Mouse (Mus musculus) hindbrain, embryonic 13.5 days (tissue): Measurements from ENCODE around the gene Tmem182. TPM values are rescaled to one million over a fixed set of nuclear protein-coding genes. Genes with fewer than 3 reads are reported as not detected.
A peak's percentile ranks its signal among the peaks of the same experiment; 100 is the strongest.

Experiments used
- ATAC-seq: fragments of 200-750 bp; cut with Nextera tagmentation; 2 replicates; pipeline ENCODE4 v1.8.0; 2017; ENCODE audit warnings: moderate TSS enrichment; ENCODE audit not compliant: low FRiP score
- H3K27ac ChIP-seq: fragments of 300-500 bp; sonication (generic); 2 replicates; pipeline ENCODE4 v1.5.1; 2015; ENCODE audit warnings: inconsistent platforms, mild to moderate bottlenecking, moderate library complexity
- H3K27me3 ChIP-seq: fragments of 300-500 bp; sonication (generic); 2 replicates; pipeline ENCODE4 v1.6.1; 2015; ENCODE audit warnings: mild to moderate bottlenecking, inconsistent platforms
- H3K36me3 ChIP-seq: fragments of 300-500 bp; sonication (generic); 2 replicates; pipeline ENCODE4 v1.6.1; 2015; ENCODE audit warnings: mild to moderate bottlenecking, inconsistent platforms
- H3K4me1 ChIP-seq: fragments of 300-500 bp; sonication (generic); replicated peaks from 2 replicates; pipeline ENCODE4 v1.6.1; 2015; ENCODE audit warnings: inconsistent platforms
- H3K4me2 ChIP-seq: fragments of 300-500 bp; sonication (generic); 2 replicates; pipeline ENCODE4 v1.6.1; 2015; ENCODE audit warnings: inconsistent platforms, mild to moderate bottlenecking, moderate library complexity
- H3K4me3 ChIP-seq: fragments of 300-500 bp; sonication (generic); 2 replicates; pipeline ENCODE4 v1.5.1; 2015; ENCODE audit warnings: mild to moderate bottlenecking, inconsistent platforms
- H3K9ac ChIP-seq: fragments of 300-500 bp; sonication (generic); 2 replicates; pipeline ENCODE4 v1.6.1; 2015; ENCODE audit warnings: mild to moderate bottlenecking, inconsistent platforms
- H3K9me3 ChIP-seq: fragments of 300-500 bp; sonication (generic); 2 replicates; pipeline ENCODE4 v1.6.1; 2016; ENCODE audit warnings: inconsistent platforms
- WGBS: fragments of 180-500 bp; shearing (Covaris S2); methylation state at CpG from one replicate; pipeline ENCODE4 v1.1.7; 2015; 5-methylcytosine and 5-hydroxymethylcytosine counted together
- polyA plus RNA-seq: library from polyadenylated mRNA; unstranded; fragments of >200 nt; fragmentation: Nextera tagmentation; extraction: Ambion mirVana; gene quantifications from 2 replicates; pipeline ENCODE4 v1.2.1, GENCODE M21; 2015

The Tmem182 gene
- polyA plus RNA-seq, 1 experiment from 2014 or later, result 0.12 TPM

DNA sequence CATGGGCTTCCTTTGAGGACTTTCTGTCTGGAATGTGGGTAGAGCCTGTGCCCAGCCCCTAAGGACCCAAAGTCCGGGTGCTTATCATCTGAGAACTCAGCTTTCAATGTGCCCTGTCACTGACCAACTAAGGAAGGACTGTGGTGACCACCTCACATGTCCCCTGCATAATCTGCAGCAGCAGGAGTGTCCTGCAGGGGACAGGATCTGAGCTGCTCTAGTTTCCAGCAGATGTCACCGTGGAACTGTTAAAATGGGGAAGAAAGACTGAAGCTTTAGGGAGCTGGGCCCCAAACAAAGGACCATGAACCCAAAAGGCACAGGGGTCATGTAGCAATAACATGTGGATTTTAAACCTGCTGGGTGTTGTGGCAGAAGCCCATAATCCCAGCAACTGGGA, 75.1 kb downstream of the Tmem182 start:
- H3K27me3 ChIP-seq, result no peaks in the 10 kb centered on the region
- H3K4me3 ChIP-seq, result no peak overlapping the region
- H3K9me3 ChIP-seq, result no peaks in the 10 kb centered on the region
- no peaks in the 10 kb centered on the region for H3K36me3 ChIP-seq
- H3K4me1 ChIP-seq, result no peaks in the 10 kb centered on the region
- H3K4me2 ChIP-seq, result no peak overlapping the region
- no peak overlapping the region for H3K9ac ChIP-seq
- ATAC-seq, result no peak
- 48% methylated on average over 2 of the region's 2 CpGs for WGBS
- no peak overlapping the region for H3K27ac ChIP-seq

DNA sequence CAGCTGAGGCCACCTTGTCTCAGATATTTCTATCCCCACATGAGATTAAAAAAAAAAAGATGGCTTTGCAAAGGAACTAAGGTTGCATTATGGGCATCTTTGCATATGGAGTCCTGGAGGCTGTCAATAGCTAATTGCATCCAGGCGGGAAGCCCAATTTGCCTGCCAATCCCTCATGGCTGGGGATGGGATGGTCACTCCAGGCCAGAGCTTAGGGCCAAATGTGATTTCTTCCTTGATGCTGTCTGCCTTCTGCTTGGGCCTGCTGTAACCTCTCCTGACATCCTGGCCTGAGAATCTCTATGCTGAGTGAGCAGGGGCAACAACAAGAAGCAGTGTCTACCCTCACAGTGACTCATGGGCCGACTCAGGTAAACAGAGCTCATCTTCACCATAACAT, 78.5 kb downstream of the Tmem182 start:
- H3K9me3 ChIP-seq, result no peaks in the 10 kb centered on the region
- no peak overlapping the region for H3K4me2 ChIP-seq
- peaks cover 3% of the 10 kb centered on the region; the same call in 1 of the 2 replicates for H3K4me1 ChIP-seq
- H3K27me3 ChIP-seq, result no peaks in the 10 kb centered on the region
- H3K4me3 ChIP-seq, result no peak overlapping the region
- WGBS, result 71% methylated on average over 2 of the region's 2 CpGs
- no peak for ATAC-seq
- no peak overlapping the region for H3K27ac ChIP-seq
- no peaks in the 10 kb centered on the region for H3K36me3 ChIP-seq
- no peak overlapping the region for H3K9ac ChIP-seq

DNA sequence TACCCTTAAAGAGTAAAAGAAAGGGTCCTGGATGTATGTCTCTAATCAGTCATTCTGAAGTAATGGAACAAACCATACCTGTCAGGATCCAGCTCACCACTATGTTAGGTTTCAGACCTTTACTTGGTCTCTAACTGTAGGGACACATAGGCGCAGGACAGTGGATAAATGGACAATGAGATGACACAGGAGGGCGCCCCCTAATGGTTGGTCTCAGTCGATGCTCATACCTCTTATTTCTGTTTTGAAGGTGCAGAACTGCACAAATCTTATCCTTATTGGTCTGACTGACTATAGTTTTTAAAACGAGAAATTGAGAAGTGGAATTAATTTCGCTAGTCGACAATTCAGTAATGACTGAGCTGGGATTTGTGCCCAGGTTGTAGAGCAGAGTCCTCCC, 79.5 kb downstream of the Tmem182 start:
- H3K9ac ChIP-seq, result no peak overlapping the region
- no peak overlapping the region for H3K4me3 ChIP-seq
- H3K9me3 ChIP-seq, result no peaks in the 10 kb centered on the region
- H3K4me2 ChIP-seq, result no peak overlapping the region
- H3K27ac ChIP-seq, result no peak overlapping the region
- no peak for ATAC-seq
- no peaks in the 10 kb centered on the region for H3K27me3 ChIP-seq
- no peaks in the 10 kb centered on the region for H3K36me3 ChIP-seq
- H3K4me1 ChIP-seq, result peaks cover 3% of the 10 kb centered on the region; the same call in 1 of the 2 replicates
- WGBS, result 79% methylated on average over 6 of the region's 6 CpGs

DNA sequence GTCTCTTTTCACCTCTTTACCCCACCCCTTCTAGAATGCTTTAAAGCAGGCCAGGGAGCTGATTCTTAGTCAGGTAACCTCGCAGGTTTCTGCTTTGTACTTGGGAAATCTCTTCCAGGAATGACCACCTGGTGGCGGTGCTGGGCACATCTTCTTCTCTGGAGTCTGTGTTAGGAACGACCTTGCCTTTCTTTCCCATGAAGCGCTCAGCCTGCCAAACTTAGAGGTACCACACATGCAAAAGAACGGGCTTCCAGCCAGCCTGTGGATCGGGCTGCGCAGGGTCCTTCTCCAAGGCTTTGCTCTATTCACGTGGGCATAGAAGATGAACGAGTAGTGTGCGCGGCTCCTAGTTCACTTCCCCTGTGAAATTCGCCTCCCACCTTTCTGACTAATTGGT, 82.3 kb downstream of the Tmem182 start:
- 31% methylated on average over 12 of the region's 12 CpGs for WGBS

DNA sequence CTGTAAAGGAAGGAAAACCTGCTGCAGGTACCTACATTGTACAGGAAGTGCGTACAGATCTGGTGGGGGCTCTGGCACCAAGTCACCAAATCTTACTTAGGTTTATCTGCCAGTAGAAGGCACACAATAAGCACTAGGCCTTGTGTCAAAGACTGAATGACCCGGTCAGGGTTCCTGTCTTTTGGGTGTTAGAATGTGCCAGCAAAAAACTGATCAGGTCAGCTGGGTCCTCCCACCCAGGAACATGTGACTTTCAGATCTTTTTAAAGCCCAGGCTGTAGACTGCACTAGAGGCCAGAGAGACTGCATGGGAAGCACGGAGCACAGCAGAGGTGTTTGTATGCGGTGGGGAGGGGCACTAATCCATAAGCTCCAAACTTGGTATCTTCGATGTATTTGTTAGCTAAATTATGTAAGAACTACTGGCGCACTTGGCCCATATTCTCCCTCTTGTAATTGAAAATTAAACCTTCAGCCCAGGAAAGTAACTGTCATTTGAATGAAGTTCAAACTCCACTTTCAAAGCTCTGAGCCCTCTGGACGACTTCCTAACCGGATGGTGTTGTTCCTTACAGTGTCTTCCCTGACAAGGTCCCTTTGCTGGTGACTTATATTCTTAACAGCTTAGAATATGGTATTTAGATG, 83.1 kb downstream of the Tmem182 start:
- Histone ChIP-seq H3K9ac (no peak overlapping the region), H3K4me2 (no peak overlapping the region), H3K4me3 (no peak overlapping the region), H3K27me3 (no peaks in the 10 kb centered on the region), H3K9me3 (no peaks in the 10 kb centered on the region), H3K27ac (no peak overlapping the region), H3K4me1 (peaks cover 10% of the 10 kb centered on the region), H3K36me3 (no peaks in the 10 kb centered on the region)
- no peak for ATAC-seq
- 91% methylated on average over 8 of the region's 8 CpGs for WGBS

More for the DNA sequence above, 82.3 kb downstream of the Tmem182 start:
- H3K9me3 ChIP-seq, result no peaks in the 10 kb centered on the region
- H3K36me3 ChIP-seq, result no peaks in the 10 kb centered on the region
- no peak overlapping the region for H3K4me2 ChIP-seq
- H3K27me3 ChIP-seq, result no peaks in the 10 kb centered on the region
- peak; percentile 71 for ATAC-seq
- no peak overlapping the region for H3K4me3 ChIP-seq
- peaks cover 10% of the 10 kb centered on the region for H3K4me1 ChIP-seq
- no peak overlapping the region for H3K9ac ChIP-seq
- no peak overlapping the region for H3K27ac ChIP-seq

DNA sequence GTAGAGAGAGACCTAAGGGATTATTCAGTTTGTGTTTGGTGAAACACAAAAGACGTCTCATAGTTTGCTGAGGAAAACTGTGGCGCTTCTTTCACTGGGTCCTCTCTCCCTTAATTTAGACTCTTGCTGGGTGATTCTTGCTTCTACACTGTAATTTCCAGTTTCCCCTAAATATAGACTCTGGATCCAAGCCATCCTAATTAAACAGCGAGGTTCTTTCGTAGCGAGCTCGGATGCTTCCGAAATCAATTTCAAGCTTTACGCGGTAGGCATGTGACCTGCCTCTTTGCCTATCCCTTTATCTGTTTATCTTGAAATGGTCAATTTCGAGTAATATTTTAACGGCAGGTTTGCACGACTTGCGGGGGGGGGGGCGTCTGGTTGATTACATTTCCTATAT, 84.2 kb downstream of the Tmem182 start:
- Histone ChIP-seq H3K9ac (no peak overlapping the region), H3K4me2 (no peak overlapping the region), H3K9me3 (no peaks in the 10 kb centered on the region), H3K36me3 (no peaks in the 10 kb centered on the region), H3K4me1 (peaks cover 10% of the 10 kb centered on the region), H3K27ac (no peak overlapping the region), H3K4me3 (no peak overlapping the region), H3K27me3 (no peaks in the 10 kb centered on the region)
- no peak for ATAC-seq
- 82% methylated on average over 14 of the region's 14 CpGs for WGBS

DNA sequence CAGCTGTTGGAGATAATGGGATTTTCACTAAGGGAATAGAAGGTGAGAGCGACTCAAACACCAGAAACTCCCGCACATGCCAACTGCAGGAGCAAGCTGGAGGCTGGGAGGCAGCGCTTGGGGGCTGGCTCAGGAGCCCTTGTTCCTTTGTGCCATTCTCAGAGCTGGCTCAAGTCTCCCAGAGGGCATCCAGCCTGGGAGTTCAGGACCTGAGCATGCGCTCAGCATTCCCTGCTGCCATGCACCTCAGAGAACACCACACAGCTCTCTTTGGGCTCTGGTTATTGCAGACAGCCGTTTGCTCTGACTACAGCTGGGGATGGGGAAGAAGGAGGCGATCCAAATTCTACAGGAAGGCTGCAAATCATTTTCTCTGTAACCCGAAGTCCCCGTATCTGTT, 84.8 kb downstream of the Tmem182 start:
- WGBS, result 60% methylated on average over 8 of the region's 8 CpGs
- no peak for ATAC-seq
- no peaks in the 10 kb centered on the region for H3K36me3 ChIP-seq

DNA sequence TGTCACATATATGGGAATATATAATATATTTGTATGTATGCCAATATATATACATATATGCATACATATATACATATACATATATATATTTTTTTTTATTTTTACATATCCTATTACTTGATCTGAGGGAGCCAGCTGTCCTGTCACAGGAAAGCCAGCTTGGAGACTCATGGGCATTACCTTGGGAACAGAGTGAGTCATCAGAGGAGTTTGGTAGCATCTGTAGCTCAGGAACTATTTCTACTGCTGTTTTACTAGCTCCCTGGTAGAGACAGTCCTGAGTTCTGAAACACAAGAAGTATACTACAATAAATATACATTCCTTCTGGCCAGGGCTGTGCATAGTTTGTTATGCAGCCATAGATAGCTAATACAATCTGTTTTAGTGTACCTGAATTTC, 98.3 kb downstream of the Tmem182 start:
- Histone ChIP-seq H3K4me1 (no peaks in the 10 kb centered on the region), H3K9ac (no peak overlapping the region), H3K27ac (no peak overlapping the region), H3K9me3 (no peaks in the 10 kb centered on the region), H3K4me2 (no peak overlapping the region), H3K27me3 (no peaks in the 10 kb centered on the region), H3K4me3 (no peak overlapping the region), H3K36me3 (no peaks in the 10 kb centered on the region)
- no peak for ATAC-seq

More for the DNA sequence above, 84.8 kb downstream of the Tmem182 start:
- no peak overlapping the region for H3K9ac ChIP-seq
- peaks cover 10% of the 10 kb centered on the region for H3K4me1 ChIP-seq
- H3K4me3 ChIP-seq, result no peak overlapping the region
- H3K4me2 ChIP-seq, result no peak overlapping the region
- 0 out of 2 replicates have a peak overlapping the region, but pooled peaks have one; percentile 50 for H3K27ac ChIP-seq
- H3K9me3 ChIP-seq, result no peaks in the 10 kb centered on the region
- no peaks in the 10 kb centered on the region for H3K27me3 ChIP-seq

Other genes starting within 250 kb of the Tmem182 start
- 0.05 and 0.49 TPM in 2 replicates for gene Slc9a4, start 225.5 kb upstream of the Tmem182 start, polyA plus RNA-seq
- gene Slc9a2, start 125.0 kb upstream of the Tmem182 start, polyA plus RNA-seq, result not detected in 2 replicates
- 5.3 and 5.6 TPM in 2 replicates for gene Mfsd9, start 14.9 kb upstream of the Tmem182 start, polyA plus RNA-seq